Mouse (Mus musculus): ENCODE measurements around the gene Atxn7l2.
A peak's percentile ranks its signal among the peaks of the same experiment; 100 is the strongest.

Gene Atxn7l2

DNA sequence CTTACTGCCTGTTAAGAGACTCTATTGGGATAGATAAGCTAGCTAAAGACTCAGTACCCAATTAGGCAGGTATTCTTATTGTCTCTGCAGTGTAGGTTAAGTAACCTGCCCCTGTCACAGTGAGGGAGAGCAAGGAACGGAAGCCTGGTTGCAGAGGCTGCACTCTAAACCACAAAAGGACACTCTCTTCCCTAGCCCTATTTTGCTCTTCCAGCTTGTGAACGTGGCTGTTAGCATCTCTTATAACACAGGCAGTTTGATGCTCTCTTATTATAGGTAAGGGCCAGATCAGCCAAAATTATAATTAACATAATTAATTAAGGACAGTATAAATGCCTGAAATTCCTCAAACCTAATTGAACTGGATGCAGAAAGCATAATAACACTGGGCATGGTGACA, 30.2 kb downstream of the Atxn7l2 start:
- DNase-seq (ENCODE audit: inconsistent age in 2 of 2, low spot score in 1 of 2), result no peak

DNA sequence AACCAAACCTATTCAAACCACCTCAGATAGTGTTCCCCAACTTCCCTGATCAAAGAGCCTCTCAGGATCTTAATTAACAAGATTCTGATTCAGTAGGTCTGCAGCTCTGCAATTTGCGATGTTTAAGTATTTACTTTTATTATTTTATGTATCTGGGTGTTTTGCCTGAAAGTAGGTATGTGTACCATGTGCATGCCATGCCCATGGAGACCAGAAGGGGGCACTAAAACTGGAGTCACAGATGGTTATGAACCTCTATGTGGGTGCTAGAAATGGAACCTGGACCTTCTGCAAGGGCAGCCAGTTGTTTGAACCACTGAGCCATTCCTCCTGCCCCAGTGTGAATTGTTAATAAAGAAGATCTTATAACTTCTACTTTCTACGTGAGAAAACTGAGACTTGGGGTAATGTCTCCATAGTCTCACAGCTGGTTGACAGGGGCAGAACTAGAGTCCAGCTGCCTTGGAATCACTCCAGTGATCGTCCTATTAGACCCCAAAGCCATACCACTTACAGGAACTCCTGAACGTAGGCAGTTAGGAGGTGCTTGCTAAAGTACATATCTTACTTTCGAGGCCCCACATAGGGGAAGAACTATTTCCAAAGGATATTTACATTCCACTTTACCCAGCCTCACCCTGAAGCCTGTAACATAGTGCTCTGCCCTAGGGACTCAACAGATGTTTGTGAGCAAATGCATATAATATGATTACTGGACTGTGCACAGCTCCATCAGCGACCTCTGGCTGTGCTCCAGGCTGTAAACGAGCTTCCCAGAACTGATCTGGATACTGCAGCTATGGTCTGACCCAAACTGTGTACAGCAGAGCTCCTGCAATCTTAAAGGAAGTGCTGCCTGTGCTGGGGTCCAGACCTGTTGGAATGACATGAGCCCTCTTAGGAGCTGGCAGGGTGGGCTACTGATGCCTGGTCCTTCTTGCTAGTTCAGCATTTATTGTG, 31.7 kb downstream of the Atxn7l2 start:
- DNase-seq (ENCODE audit: inconsistent age in 2 of 2, low spot score in 1 of 2), result peak in 1 of 2 experiments; percentile 31

DNA sequence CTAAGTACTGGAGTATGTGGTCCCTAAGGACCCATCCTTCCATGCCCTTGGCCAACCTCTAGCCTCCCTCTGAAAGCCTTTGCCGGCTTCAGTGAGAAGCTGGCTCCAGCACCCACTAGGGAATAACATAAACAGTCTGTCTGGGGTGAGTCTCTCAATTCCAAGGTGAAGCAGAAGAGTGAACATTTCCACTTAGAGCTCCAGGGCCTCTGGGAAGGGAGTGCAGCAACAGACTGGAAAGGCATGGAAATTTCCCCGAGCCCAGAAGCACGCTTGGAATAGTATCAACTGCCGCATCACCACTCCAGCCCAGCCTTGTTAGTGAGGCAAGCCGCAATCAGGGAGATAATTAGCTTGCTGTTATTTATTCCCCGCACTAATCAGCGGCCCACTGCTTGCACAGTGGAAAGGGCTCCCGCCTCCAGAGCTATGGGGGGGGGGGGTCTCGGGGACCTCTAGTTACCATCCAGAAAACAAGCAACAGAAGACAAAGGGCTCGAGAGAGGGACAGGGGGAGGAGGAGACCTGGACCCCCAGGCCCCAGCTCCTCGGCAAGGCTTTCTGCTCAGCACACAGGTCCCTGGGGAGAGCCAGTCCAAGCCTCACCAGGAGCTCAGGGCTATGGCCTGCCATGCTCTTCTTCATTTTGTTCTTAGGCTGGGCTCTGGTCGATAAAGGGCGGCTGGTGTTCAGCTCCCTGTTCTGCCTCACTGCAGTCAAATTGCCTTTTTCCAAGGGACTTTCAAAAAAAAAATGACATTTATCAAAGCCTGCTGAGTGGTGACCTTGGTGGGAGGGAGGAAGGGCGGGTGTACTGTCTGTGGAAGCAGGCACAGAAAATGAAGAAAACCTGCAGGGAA, 35.8 kb downstream of the Atxn7l2 start:
- DNase-seq (ENCODE audit: inconsistent age in 2 of 2, low spot score in 1 of 2), result peak; percentile 79 to 88

DNA sequence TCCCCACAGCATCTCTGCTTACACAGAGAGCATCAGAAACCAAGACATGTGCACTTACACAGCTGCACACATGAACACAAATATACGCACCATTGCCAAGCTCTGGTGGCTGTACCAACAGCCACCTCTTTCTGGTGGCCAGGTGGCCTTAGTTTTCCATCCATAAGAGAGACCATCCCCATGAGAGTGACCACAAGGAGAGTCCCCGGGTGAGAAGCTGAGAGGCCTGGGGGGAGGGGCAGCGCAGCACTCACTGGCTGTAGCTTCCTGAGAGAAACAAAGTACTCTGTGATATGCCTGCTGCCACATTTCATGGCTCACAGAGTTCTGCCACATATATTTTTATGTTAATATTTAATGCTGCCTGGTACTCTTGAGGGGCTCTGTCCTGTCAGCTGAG, 41.5 kb downstream of the Atxn7l2 start:
- no peak for DNase-seq (ENCODE audit: inconsistent age in 2 of 2, low spot score in 1 of 2)

DNA sequence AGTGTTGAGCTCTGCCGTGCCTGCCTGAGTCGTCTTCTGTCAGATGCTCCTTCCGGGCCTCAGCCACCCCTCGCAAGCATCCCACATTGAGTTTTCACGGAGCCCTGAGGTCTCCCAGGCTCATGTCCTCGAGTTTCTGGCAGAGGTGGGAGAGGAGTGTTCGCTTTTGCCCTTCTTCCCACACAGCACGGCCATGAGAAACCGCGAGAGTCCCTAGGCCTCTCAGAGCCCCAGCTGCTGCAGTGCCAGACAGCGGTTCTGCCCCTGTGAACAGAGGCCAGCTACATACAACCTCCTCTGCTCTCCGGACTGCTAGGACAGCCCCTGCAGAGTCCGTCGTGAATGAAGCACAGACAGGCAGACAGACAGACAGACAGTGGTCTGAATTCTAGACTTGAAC, 43.2 kb downstream of the Atxn7l2 start:
- peak in 1 of 2 experiments; percentile 38 for DNase-seq (ENCODE audit: inconsistent age in 2 of 2, low spot score in 1 of 2)

DNA sequence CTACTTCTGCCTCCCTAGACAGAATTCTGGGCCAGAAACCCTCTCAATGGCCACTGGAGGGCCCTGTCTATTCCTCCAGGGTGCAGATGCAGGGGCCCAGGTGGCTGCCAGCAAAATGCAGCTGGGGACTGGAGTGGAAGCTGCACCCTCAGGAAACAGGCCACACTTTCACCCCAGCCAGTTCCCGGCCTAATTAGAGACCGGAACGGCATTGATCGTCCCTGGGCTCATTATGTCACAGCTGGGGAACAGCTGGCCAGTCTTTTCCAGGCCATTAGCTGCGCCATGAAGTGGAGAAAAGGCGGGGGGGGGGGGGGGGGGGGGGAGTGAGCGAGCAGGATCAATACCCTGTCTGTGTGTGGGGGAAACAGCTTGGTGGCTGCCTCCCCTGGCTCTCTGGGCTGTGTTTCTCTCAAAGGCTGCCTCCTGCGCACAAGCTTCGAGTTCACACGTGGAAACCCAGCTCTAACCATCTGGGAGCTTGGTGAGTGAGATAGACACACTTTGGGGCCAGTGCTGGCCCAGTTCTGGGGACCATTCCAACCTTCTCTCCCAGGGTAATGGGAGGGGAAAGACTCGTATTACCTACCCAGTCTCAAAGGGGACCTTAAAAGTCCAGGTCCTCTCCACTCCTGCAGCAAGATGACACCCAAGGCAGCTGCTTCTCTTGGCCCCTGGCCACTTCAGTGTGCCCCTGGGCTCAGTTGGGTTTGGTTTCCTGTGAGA, 44.1 kb downstream of the Atxn7l2 start:
- peak in 1 of 2 experiments; percentile 59 for DNase-seq (ENCODE audit: inconsistent age in 2 of 2, low spot score in 1 of 2)

DNA sequence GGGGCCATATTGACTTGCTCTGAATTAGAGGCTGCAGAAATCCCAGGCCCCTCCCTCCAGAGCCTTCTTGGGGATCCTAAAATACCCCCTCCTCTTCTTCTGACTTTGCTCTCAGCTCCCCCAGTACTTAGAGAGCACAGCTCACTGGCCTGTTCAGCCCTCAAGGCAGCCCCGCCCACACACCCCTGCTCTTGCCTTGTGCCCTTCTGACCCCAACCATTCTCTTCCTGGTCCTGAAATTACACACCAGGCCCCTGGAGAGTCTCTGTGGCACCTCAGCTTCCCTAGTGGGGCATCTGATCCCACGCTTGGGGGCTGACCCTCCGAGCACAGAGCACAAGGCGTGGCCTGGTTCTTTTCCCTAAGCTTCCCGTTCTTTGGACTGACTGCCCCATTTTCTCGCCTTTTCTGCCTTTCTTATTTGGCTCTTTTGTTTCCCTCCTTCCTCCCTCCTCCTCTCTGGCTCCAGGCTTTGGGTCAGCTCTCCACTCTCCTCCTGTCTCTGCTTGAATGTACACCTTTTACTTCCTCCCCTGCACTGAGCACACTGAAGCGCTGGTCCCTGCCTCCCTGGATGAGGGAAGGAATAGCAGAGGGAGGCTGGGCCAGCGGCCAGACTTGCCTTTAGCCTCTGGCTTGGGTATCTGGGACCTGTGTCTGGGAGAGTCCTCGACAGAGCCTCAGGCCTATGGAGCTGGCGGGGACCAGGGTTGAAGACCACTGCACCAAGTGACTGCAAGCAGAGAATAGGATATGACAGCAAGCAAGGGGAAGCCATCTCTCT, 45.0 kb downstream of the Atxn7l2 start:
- DNase-seq (ENCODE audit: inconsistent age in 2 of 2, low spot score in 1 of 2), result peak in 1 of 2 experiments; percentile 34

DNA sequence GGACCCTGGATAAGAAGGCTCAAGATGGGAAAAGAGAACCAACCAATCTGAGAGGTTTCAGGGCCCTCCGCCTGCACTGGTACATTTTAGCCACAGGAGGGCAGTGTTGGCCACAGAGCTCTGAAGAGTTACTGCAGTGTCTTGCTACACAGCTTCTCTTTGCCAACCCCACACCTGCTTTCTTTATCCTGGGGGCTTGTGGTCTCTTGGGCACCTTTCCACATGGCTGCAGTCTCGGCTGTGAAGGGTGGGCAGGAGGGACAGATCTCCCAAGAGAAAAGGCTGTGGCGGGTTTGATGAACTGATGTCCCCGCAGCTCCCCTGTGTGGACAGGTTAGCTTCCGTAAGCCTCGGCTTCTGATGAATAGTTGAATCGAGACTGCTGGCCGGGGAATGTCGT, 45.9 kb downstream of the Atxn7l2 start:
- peak; percentile 78 to 95 for DNase-seq (ENCODE audit: inconsistent age in 2 of 2, low spot score in 1 of 2)

DNA sequence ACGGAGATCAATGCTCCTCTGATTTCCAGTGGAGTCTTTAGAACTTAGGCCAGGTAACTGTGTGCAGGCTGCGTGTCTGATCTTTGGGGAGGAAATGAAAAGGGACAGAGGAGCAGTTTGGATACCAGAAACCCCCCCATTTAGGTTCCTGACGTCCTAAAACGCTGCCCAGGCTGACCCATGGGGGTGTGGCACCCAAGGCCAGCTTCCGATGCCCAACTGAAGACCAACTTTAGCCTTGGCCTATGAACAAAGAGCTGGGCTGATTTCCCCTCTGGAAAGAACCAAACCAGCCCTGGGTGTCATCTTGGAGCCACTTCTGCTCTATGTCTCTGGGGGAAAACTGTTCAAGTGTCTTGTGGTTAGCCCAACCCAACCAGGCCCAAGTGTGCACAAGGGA, 46.6 kb downstream of the Atxn7l2 start:
- DNase-seq (ENCODE audit: inconsistent age in 2 of 2, low spot score in 1 of 2), result no peak

DNA sequence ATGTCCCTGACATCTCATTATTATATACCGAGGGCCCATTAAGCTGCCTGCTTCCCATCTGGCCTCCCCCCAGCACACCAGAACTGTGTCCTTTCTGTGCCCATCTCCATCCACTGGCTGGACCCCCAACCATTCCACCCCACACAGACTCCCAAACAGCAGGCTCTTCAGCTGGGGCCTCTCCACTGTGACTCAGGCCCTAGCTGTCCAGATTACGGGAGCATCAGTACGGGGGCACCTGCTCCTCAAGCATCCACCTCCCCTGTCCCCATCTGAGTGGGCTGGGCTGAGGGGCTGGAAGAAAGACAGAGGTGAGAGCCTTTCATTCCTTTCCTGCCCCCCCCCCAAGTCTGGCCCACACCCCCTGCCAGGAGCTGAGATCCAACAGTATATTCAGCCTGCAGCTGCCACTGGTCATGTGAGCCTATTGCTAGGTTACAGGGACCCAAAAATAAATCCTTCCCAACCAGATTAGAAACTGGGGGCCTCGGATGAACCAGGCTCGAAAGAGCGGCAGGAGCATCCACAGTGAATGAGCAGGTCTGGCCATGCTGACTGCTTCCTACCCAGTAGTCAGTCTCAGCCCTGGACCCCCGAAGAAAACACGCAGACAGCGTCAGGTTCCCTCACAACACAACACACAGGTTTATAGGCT, 52.2 kb downstream of the Atxn7l2 start:
- peak in 1 of 2 experiments; percentile 32 for DNase-seq (ENCODE audit: inconsistent age in 2 of 2, low spot score in 1 of 2)

DNA sequence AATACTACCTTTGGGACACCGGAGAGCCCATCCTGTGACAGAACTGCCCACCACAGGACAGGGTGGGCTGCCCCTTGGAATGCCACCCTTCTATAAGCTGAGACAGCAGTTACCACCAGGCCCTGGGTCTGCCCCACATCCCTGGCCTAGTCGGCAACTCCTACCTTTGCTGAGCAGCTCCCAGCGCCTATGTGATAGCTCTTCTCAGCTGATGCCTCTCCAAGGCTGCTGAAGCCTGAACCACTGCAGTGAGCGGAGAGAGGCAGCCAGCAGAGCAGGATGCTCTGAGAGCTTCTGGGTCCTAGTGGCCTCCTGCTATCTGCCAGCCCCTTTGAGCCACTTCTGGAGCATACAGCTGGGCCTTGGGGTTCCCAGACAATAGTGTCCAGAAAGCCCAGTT, 56.1 kb downstream of the Atxn7l2 start, which contains the start of gene Gpr61:
Gpr61 (minus strand) TSS at position 227 of the 400 bp plus-strand sequence.
- DNase-seq (ENCODE audit: inconsistent age in 2 of 2, low spot score in 1 of 2), result peak in 1 of 2 experiments; percentile 30

DNA sequence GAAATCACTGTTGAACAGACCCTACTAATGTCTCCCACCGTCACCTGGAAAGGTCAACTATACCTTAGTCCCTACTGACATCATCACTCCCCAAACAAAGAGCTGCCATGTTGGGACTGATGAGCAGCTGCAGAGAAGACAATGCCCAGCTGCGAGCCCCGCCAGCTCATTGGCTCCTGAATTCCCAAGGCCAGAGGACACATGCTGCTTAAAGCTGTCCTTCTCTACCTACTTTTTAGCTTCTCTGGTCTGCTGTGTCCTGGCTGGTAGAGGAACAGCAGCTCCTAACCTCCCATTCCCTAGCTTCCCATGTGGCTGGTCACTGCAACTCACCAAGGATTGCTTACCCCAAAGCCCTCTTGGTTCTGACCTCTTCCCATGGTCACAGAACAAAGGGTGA, 58.4 kb downstream of the Atxn7l2 start:
- no peak for DNase-seq (ENCODE audit: inconsistent age in 2 of 2, low spot score in 1 of 2)

Data from adrenal gland, adult (tissue).